Mouse (Mus musculus) adrenal gland, adult (tissue): ENCODE measurements around the gene Mta2.

Experiments
- DNase-seq, 2 experiments: peaks; one replicate each; pipeline ENCODE4 v3.0.0; 2022 to 2023; ENCODE audit warnings: low spot score in 1 of 2; ENCODE audit not compliant: inconsistent age in 2 of 2

Gene Mta2

GRCm38 (mm10) chr19:8990432-8991102 lies 48.9 kb downstream of the Mta2 start:
- no peak for DNase-seq

DNA sequence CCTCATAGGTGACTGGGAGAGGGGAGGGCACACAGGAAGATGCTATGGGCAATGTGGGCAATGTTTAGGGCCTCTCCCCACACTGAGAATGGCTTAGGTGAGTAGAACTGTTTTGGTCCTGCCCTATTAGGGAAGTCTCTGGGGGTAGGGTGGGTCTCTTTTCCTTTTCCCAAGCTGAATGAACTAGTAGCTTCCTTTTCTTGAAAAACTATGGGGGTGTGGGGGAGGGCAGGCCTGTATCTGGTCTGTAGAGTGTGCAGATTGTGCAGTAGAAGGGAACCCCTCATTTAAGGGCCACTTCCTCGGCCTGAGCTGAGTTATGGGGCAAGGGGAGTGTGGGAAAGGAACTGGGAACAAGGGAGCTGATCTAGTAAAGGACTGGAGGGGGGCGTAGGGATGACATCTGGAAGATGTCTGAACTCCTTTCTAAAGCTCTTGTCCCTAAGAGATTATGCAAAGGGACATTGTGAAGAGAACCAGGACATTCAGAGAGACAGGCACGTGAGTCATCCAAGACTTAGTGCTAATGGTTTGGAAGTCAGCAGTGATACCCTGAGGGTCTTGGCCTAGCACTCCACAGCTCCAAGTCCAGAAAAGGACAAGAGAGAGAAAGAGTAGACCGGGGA lies 49.7 kb downstream of the Mta2 start:
- DNase-seq = peak in 1 of 2 experiments; percentile 67

- peak; percentile 42 to 77 for DNase-seq
Observed at GRCm38 (mm10) chr19:8991871-8992735, 50.4 kb downstream of the Mta2 start.

DNA sequence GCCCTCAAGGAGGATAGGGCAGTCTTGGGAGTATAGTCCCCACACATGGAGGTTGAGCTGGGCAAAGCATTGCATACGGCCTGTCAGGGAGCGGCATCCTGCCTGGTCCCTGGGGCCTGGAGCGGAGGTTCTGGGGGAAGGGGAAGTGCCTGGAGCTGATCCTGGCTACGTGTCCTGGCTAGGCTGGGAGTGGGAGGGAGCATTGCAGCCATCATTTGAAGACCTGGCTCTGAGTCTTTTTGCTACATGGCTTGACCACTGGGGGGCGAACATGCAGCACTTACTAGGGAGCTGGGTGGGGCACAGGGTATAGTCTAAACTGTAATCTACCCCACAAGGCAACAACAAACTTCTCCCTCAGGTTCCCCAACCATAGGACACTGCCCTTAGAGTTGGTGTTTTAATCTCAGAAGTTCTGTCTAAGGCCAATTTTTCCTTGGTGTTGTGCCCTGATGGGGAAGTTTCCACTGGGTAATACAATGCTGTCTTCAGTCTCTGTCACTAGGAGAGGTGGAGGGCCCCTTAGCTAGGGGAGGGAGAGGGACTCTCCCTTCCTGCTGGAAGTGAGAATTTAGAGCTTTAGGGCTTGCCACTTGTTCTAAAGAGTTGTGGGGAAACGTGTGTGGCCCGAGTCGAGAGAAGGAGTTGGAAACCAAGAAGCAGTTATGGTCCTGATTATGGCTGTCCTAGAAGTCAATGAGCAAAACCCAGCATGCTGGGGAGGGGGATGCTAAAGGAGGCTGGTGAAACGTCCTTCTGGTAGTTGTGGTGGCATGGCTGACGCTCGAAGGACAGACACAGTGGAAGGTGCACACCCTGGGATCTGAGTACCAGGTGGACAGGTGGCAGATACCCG lies 51.3 kb downstream of the Mta2 start:
- DNase-seq = peak; percentile 86 to 95

DNA sequence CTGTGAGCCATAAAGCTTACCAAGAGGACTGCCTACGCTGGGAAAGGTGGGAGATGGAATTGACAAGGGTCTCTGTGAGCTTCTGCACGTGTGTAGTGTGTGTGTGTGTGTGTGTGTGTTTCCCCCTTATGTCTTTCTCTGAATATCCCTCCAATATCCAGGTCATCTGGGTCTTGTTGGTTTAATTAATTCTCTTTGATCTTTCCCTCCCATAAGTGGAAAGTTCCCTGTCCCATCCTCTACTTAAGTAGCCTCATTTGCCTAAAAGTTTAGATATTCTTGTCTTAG lies 51.9 kb downstream of the Mta2 start:
- no peak for DNase-seq

- DNase-seq = no peak
Observed at GRCm38 (mm10) chr19:8994813-8995607, 53.3 kb downstream of the Mta2 start.

DNA sequence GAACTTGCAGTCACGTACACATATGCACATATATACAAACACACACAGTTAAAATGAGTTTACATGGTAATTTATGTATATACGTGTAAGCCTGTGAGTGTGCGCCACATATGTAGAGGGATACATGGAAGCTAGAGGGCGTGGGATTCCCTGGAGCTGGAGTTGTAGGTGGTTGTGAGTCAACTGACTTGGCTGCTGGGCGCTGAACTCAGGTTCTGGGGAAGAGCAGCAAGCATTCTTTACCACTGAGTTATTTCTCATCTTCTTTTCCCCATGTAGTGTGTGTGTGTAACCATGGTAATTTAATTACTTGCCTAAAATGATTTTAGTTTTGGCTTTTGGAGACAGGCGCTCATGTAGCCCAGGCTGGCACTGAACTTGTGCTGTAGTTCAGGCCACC lies 54.9 kb downstream of the Mta2 start:
- DNase-seq = no peak

DNA sequence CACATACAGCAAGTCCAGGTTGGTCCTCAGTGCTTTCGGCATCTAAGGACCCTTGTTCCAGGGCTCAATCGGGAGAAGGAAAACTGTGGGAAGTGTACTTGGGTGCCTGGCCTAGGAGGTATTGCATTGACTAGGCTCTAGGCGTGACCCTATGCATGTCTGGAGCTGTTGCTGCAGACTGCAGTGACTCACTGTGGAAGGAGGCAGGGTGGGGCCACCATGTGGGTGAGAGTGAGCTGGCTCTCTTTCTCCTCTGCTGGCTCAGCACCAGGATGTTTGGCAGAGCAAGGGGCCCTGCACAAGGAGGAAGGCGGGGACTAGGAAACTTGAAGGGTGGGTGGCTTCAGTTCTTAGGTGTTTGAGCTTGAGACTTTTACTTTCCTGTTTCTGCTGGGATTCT lies 55.9 kb downstream of the Mta2 start:
- DNase-seq = peak; percentile 89 to 94

DNA sequence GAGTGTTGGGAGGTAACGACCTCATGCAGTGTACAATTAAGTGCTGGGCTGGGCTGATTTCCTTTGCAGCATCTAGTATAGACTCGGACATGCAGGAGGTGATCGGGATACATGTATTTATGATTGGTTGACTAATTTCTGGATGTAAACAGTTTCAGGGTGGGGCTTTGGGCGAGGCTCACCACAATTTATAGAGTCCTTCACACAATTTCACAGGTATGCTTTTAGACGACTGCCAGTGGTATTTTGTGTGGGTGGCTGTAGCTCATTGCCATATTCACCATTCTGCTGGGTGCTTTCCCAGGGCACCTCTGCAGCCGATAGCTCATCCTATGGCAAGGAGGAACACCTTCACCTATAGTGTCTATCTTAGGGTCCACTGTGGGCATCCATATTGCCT lies 56.9 kb downstream of the Mta2 start:
- DNase-seq = no peak

DNA sequence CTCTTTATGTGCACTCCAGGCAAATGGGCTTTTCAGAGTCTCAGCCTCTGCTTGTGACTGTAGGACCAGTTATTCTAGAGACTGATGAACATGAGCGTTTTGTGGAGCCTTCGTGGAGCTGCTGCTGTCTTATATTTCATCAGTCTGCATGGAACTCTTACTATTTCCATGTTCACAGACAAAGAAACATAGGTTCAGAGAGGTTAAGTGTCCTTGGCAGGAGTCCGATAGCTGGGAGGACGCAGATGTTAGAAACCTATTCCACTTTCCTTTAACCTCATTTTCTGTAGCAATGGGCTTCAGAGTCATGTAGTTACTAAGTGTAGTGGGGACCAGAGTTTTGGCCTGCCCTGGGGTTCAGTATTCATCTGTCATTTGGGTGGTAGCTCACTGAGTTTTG lies 57.5 kb downstream of the Mta2 start:
- DNase-seq = no peak
